Mouse (Mus musculus): ENCODE measurements around the gene Zfp345. TPM values are rescaled to one million over a fixed set of nuclear protein-coding genes. Genes with fewer than 3 reads are reported as not detected.

The Zfp345 gene
- 0.02 TPM in 2 replicates for polyA plus RNA-seq (2012; rRNA removed)

GRCm38 (mm10) chr2:150484939-150485778 lies at the start of gene Zfp345:
Zfp345 (minus strand) TSS chr2:150485091.

GRCm38 (mm10) chr2:150451180-150451919 lies 33.5 kb downstream of the Zfp345 start, which contains the start of gene Zfp442:
Zfp442 (minus strand) TSS chr2:150451486.

Other genes starting within 250 kb of the Zfp345 start
- gene Gm21994, start 229.5 kb downstream of the Zfp345 start, polyA plus RNA-seq (2012; rRNA removed): 0.70 and 0.81 TPM in 2 replicates
- not detected in 2 replicates for gene Gm14124, start 227.6 kb downstream of the Zfp345 start, polyA plus RNA-seq (2012; rRNA removed)
- gene Gm10130, start 161.4 kb downstream of the Zfp345 start, polyA plus RNA-seq (2012; rRNA removed): not detected in 2 replicates
- gene 3300002I08Rik, start 122.3 kb downstream of the Zfp345 start, polyA plus RNA-seq (2012; rRNA removed): 0.38 and 0.47 TPM in 2 replicates
- gene Zfp442, start 33.6 kb downstream of the Zfp345 start, polyA plus RNA-seq (2012; rRNA removed): 0.14 and 0.19 TPM in 2 replicates
- 2.8 and 3.9 TPM in 2 replicates for gene Cst7, start 85.3 kb upstream of the Zfp345 start, polyA plus RNA-seq (2012; rRNA removed)
- gene Apmap, start 123.5 kb upstream of the Zfp345 start, polyA plus RNA-seq (2012; rRNA removed): 17.6 and 20.7 TPM in 2 replicates
- 31.3 and 36.9 TPM in 2 replicates for gene Acss1, start 183.4 kb upstream of the Zfp345 start, polyA plus RNA-seq (2012; rRNA removed)
- gene Vsx1, start 204.3 kb upstream of the Zfp345 start, polyA plus RNA-seq (2012; rRNA removed): not detected in 2 replicates

Measured in liver, embryonic 14 days (tissue).